Mouse (Mus musculus) kidney, postnatal 14 days (tissue): ENCODE results near the gene Hbb-bh2.
"Not testable (repeated sequence)": the region's sequence is repeated elsewhere in the genome, so short reads cannot be mapped to it uniquely, and the experiment has no call there.

Experiments
- DNase-seq: peaks from one replicate; pipeline ENCODE4 v3.0.0; 2022; ENCODE audit warnings: mixed read lengths

Hbb-bh2 gene

GRCm38 (mm10) chr7:103811223-103811845 is 29.0 kb downstream of the Hbb-bh2 start:
- DNase-seq = no peak

- DNase-seq = no peak
Observed at GRCm38 (mm10) chr7:103810746-103811145, 29.6 kb downstream of the Hbb-bh2 start.

- no peak for DNase-seq
Observed at GRCm38 (mm10) chr7:103810296-103810695, 30.0 kb downstream of the Hbb-bh2 start.

- DNase-seq = no peak
Observed at GRCm38 (mm10) chr7:103809801-103810155, 30.5 kb downstream of the Hbb-bh2 start.

- no peak for DNase-seq
Observed at GRCm38 (mm10) chr7:103808971-103809800, 31.1 kb downstream of the Hbb-bh2 start.

- DNase-seq = not testable (repeated sequence)
Observed at GRCm38 (mm10) chr7:103808120-103808519, 32.2 kb downstream of the Hbb-bh2 start.

GRCm38 (mm10) chr7:103806856-103807255 is 33.5 kb downstream of the Hbb-bh2 start:
- DNase-seq = no peak

- DNase-seq = no peak
Observed at GRCm38 (mm10) chr7:103792669-103793388, 47.5 kb downstream of the Hbb-bh2 start.

- DNase-seq = no peak
Observed at GRCm38 (mm10) chr7:103791721-103792120, 48.6 kb downstream of the Hbb-bh2 start, which contains the start of gene Olfr67. Gene Olfr67, minus strand, starts transcription at chr7:103791821.
